Mouse (Mus musculus): ENCODE measurements around the gene D930007J09Rik. TPM values are rescaled to one million over a fixed set of nuclear protein-coding genes. Genes with fewer than 3 reads are reported as not detected.
A peak's percentile ranks its signal among the peaks of the same experiment; 100 is the strongest.

Gene D930007J09Rik
- polyA plus RNA-seq, 1 experiment from 2014 or later, result not detected

- no peak for DNase-seq (ENCODE audit: low spot score)
- Histone ChIP-seq H3K9me3 (replicated peaks) (no peaks in the 10 kb centered on the region), H3K4me1 (no peaks in the 10 kb centered on the region), H3K36me3 (no peaks in the 10 kb centered on the region), H3K27me3 (ENCODE audit: low read depth, poor library complexity, severe bottlenecking) (no peaks in the 10 kb centered on the region), H3K27ac (replicated peaks) (no peak overlapping the region), H3K4me3 (no peak overlapping the region)
- 91% methylated on average over 9 of the region's 9 CpGs for WGBS
Measured at GRCm38 (mm10) chr13:32775889-32776288, 26.8 kb downstream of the D930007J09Rik start.

- no peak overlapping the region for H3K27ac ChIP-seq (replicated peaks)
- 0 out of 2 replicates have a peak, but pooled peaks cover 3% of the 10 kb centered on the region for H3K4me1 ChIP-seq
- H3K36me3 ChIP-seq, result no peaks in the 10 kb centered on the region
- no peaks in the 10 kb centered on the region for H3K27me3 ChIP-seq (ENCODE audit: low read depth, poor library complexity, severe bottlenecking)
- 26% methylated on average over 3 of the region's 3 CpGs for WGBS
- no peak for DNase-seq (ENCODE audit: low spot score)
- no peaks in the 10 kb centered on the region for H3K9me3 ChIP-seq (replicated peaks)
- H3K4me3 ChIP-seq, result no peak overlapping the region
Measured at GRCm38 (mm10) chr13:32769960-32770359, 32.7 kb downstream of the D930007J09Rik start.

- Histone ChIP-seq H3K4me3 (no peak overlapping the region), H3K4me1 (0 out of 2 replicates have a peak, but pooled peaks cover 3% of the 10 kb centered on the region), H3K27me3 (ENCODE audit: low read depth, poor library complexity, severe bottlenecking) (no peaks in the 10 kb centered on the region), H3K36me3 (no peaks in the 10 kb centered on the region), H3K27ac (replicated peaks) (no peak overlapping the region), H3K9me3 (replicated peaks) (no peaks in the 10 kb centered on the region)
- WGBS, result 10% methylated on average over 4 of the region's 4 CpGs
- DNase-seq (ENCODE audit: low spot score), result peak; percentile 15
Measured at GRCm38 (mm10) chr13:32768104-32768503, 34.5 kb downstream of the D930007J09Rik start.

GRCm38 (mm10) chr13:32764448-32764847, 38.2 kb downstream of the D930007J09Rik start:
- H3K4me3 ChIP-seq, result no peak overlapping the region
- WGBS, result 42% methylated on average over 7 of the region's 7 CpGs
- H3K4me1 ChIP-seq, result no peaks in the 10 kb centered on the region; the same call in 1 of the 2 replicates
- no peaks in the 10 kb centered on the region for H3K36me3 ChIP-seq
- no peaks in the 10 kb centered on the region for H3K9me3 ChIP-seq (replicated peaks)
- H3K27ac ChIP-seq (replicated peaks), result no peak overlapping the region
- H3K27me3 ChIP-seq (ENCODE audit: low read depth, poor library complexity, severe bottlenecking), result no peaks in the 10 kb centered on the region
- DNase-seq (ENCODE audit: low spot score), result no peak

GRCm38 (mm10) chr13:32763141-32763540, 39.5 kb downstream of the D930007J09Rik start:
- H3K4me3 ChIP-seq, result no peak overlapping the region
- DNase-seq (ENCODE audit: low spot score), result no peak
- H3K4me1 ChIP-seq, result peaks cover 7% of the 10 kb centered on the region
- no peaks in the 10 kb centered on the region for H3K27me3 ChIP-seq (ENCODE audit: low read depth, poor library complexity, severe bottlenecking)
- H3K27ac ChIP-seq (replicated peaks), result no peak overlapping the region
- WGBS, result 89% methylated on average over 3 of the region's 3 CpGs
- H3K36me3 ChIP-seq, result no peaks in the 10 kb centered on the region
- H3K9me3 ChIP-seq (replicated peaks), result no peaks in the 10 kb centered on the region

GRCm38 (mm10) chr13:32760795-32761194, 41.9 kb downstream of the D930007J09Rik start:
- Histone ChIP-seq H3K4me1 (peaks cover 7% of the 10 kb centered on the region), H3K4me3 (no peak overlapping the region)
- no peak for DNase-seq (ENCODE audit: low spot score)

GRCm38 (mm10) chr13:32759036-32759435, 43.6 kb downstream of the D930007J09Rik start:
- no peak for DNase-seq (ENCODE audit: low spot score)
- 10% methylated on average over 4 of the region's 4 CpGs for WGBS
- H3K9me3 ChIP-seq (replicated peaks), result no peaks in the 10 kb centered on the region
- H3K4me3 ChIP-seq, result no peak overlapping the region
- H3K4me1 ChIP-seq, result peaks cover 7% of the 10 kb centered on the region
- no peaks in the 10 kb centered on the region for H3K36me3 ChIP-seq
- H3K27me3 ChIP-seq (ENCODE audit: low read depth, poor library complexity, severe bottlenecking), result no peaks in the 10 kb centered on the region
- no peak overlapping the region for H3K27ac ChIP-seq (replicated peaks)

More at GRCm38 (mm10) chr13:32760795-32761194, 41.9 kb downstream of the D930007J09Rik start:
- Histone ChIP-seq H3K27ac (replicated peaks) (no peak overlapping the region), H3K36me3 (no peaks in the 10 kb centered on the region), H3K9me3 (replicated peaks) (no peaks in the 10 kb centered on the region), H3K27me3 (ENCODE audit: low read depth, poor library complexity, severe bottlenecking) (no peaks in the 10 kb centered on the region)
- 91% methylated on average over 2 of the region's 2 CpGs for WGBS

Other genes starting within 250 kb of the D930007J09Rik start
- gene Mylk4, start 18.9 kb downstream of the D930007J09Rik start, polyA plus RNA-seq (2016; fragmentation: Nextera tagmentation; extraction: Ambion mirVana), result not detected in 2 replicates
- gene Wrnip1, start 811 bp downstream of the D930007J09Rik start, polyA plus RNA-seq (2016; fragmentation: Nextera tagmentation; extraction: Ambion mirVana), result 17.0 and 19.5 TPM in 2 replicates
- 1.1 and 1.9 TPM in 2 replicates for gene Serpinb1a, start 48.3 kb upstream of the D930007J09Rik start, polyA plus RNA-seq (2016; fragmentation: Nextera tagmentation; extraction: Ambion mirVana)
- gene Serpinb1c, start 95.4 kb upstream of the D930007J09Rik start, polyA plus RNA-seq (2016; fragmentation: Nextera tagmentation; extraction: Ambion mirVana), result not detected in 2 replicates
- gene Serpinb6b, start 162.4 kb upstream of the D930007J09Rik start, polyA plus RNA-seq (2016; fragmentation: Nextera tagmentation; extraction: Ambion mirVana), result 0.55 and 0.63 TPM in 2 replicates
- gene Serpinb9, start 200.4 kb upstream of the D930007J09Rik start, polyA plus RNA-seq (2016; fragmentation: Nextera tagmentation; extraction: Ambion mirVana), result 0.80 and 0.98 TPM in 2 replicates
- gene Serpinb9b, start 224.6 kb upstream of the D930007J09Rik start, polyA plus RNA-seq (2016; fragmentation: Nextera tagmentation; extraction: Ambion mirVana), result not detected in 2 replicates

Data from midbrain, embryonic 10.5 days (tissue).